Mouse (Mus musculus) heart, postnatal 0 days (tissue): ENCODE measurements around the gene Trp53bp2.

Experiments used
- CTCF ChIP-seq: IDR thresholded peaks from 2 replicates; pipeline ENCODE4 v1.5.1; 2016; ENCODE audit warnings: antibody characterized with exemption, control low read depth, low read depth
- EP300 ChIP-seq: IDR thresholded peaks from 2 replicates; pipeline ENCODE4 v1.6.1; 2016; ENCODE audit warnings: antibody characterized with exemption, low read depth

DNA sequence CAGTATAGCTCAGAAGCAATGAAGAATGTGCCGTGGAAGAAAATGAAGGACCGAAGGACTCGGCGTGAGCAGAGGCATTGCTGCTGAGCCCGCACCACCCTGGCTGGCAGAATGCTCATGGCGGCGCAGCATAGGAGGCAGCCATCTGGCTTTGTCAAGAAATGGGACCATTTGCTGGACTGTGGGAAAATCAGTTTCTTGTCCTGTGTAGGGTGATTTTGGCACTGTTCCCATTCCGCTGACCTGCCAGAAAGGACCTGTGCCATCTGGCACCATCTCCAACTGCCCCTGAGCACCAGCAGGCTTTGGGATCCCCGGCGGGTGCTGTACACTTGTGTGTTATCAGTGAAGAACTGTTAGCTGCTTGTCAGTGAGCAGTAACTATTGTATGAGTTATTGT, 52.8 kb downstream of the Trp53bp2 start:
- TF ChIP-seq CTCF: no peak
- no peak for TF ChIP-seq EP300
